Mouse (Mus musculus): ENCODE results near the gene Nfxl1.

Gene Nfxl1

GRCm38 (mm10) chr5:72501763-72502162 is 57.7 kb downstream of the Nfxl1 start:
- DNase-seq (ENCODE audit: low read depth, low spot score): peak; percentile 12

- DNase-seq (ENCODE audit: low read depth, low spot score): no peak
Measured at GRCm38 (mm10) chr5:72498271-72498670, 61.2 kb downstream of the Nfxl1 start.

- DNase-seq (ENCODE audit: low read depth, low spot score): no peak
Measured at GRCm38 (mm10) chr5:72496756-72497155, 62.7 kb downstream of the Nfxl1 start.

GRCm38 (mm10) chr5:72493906-72494305 is 65.6 kb downstream of the Nfxl1 start:
- no peak for DNase-seq (ENCODE audit: low read depth, low spot score)

- no peak for DNase-seq (ENCODE audit: low read depth, low spot score)
Measured at GRCm38 (mm10) chr5:72491232-72491631, 68.3 kb downstream of the Nfxl1 start.

- peak; percentile 16 for DNase-seq (ENCODE audit: low read depth, low spot score)
Measured at GRCm38 (mm10) chr5:72480456-72480855, 79.0 kb downstream of the Nfxl1 start.

- DNase-seq (ENCODE audit: low read depth, low spot score): no peak
Measured at GRCm38 (mm10) chr5:72472317-72473009, 87.0 kb downstream of the Nfxl1 start.

- DNase-seq (ENCODE audit: low read depth, low spot score): no peak
Measured at GRCm38 (mm10) chr5:72471746-72472145, 87.7 kb downstream of the Nfxl1 start.

- no peak for DNase-seq (ENCODE audit: low read depth, low spot score)
Measured at GRCm38 (mm10) chr5:72464932-72465331, 94.6 kb downstream of the Nfxl1 start.

Data from 3T3-L1 (cell line).